Mouse (Mus musculus) heart, postnatal 0 days (tissue): ENCODE results near the gene Nsmce4a.

Experiments
- CTCF ChIP-seq: IDR thresholded peaks from 2 replicates; pipeline ENCODE4 v1.5.1; 2016; ENCODE audit warnings: antibody characterized with exemption, control low read depth, low read depth
- EP300 ChIP-seq: IDR thresholded peaks from 2 replicates; pipeline ENCODE4 v1.6.1; 2016; ENCODE audit warnings: antibody characterized with exemption, low read depth

DNA sequence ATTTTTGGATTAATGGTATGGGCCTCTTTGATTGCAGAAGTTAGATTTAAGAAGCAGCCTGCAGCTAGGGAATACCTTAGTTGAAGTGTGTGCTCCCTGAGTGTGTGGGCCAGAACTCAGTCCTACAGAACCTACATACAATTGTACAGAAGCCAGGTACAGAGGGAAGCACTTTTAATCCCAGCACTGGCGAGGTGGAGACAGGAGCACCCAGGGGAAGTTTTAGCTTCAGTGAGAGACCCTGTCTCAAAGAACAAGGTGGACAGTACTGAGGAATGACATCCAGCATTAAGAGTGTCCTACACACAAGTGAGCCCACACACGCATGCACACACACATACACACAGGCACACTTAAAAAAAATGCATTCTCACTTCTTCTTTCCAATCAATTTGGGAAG lies 5.1 kb upstream of the Nsmce4a start:
- TF ChIP-seq EP300 (no peak), CTCF (no peak)
